In genomic region chr10:83337971-83338598, GRCm38 (mm10) we compare ENCODE assay signal across 8 mouse cellular contexts. TPM values are rescaled to one million over a fixed set of nuclear protein-coding genes. Genes with fewer than 3 reads are reported as not detected.
DNase-seq lines count a peak whose midpoint lies in the region; ATAC-seq and TF ChIP-seq lines count a peak whose summit lies in the region.

No protein-coding gene starts in this region.

- 48% methylated on average over 8 of the region's 9 CpGs for WGBS in forebrain, embryonic 15.5 days
- 40% methylated on average over 8 of the region's 9 CpGs for WGBS in liver, embryonic 13.5 days (ENCODE audit: insufficient replicate concordance)

- peaks cover 14% of the 10 kb centered on the region for H3K79me3 ChIP-seq in C2C12 (ENCODE audit: low read depth)

- H3K79me2 ChIP-seq in C2C12 (ENCODE audit: control insufficient read depth, insufficient read depth) = peaks cover 40% of the 10 kb centered on the region

- no peaks in the 10 kb centered on the region for H3K9me3 ChIP-seq in forebrain, embryonic 15.5 days
- no peaks in the 10 kb centered on the region for H3K9me3 ChIP-seq in liver, embryonic 13.5 days (replicated peaks)

- no peak for TF ChIP-seq CTCF in C2C12 (IDR thresholded peaks at IDR 0.05; ENCODE audit: control insufficient read depth, insufficient read depth, insufficient read length)

- H3K4me3 ChIP-seq in C2C12 (ENCODE audit: insufficient read depth, poor library complexity, severe bottlenecking) = peak overlapping the region; percentile 60
- peak overlapping the region; percentile 72 for H3K4me3 ChIP-seq in forebrain, embryonic 15.5 days
- H3K4me3 ChIP-seq in liver, embryonic 13.5 days (replicated peaks) = peak overlapping the region; percentile 55

- peak; percentile 88 for DNase-seq in heart, adult 11 months
- DNase-seq in heart, adult 9 months (ENCODE audit: low spot score in 2 of 2) = no peak
- no peak for DNase-seq in liver, embryonic 13.5 days
- DNase-seq in ovary, postnatal 14 days (ENCODE audit: low spot score) = no peak
- DNase-seq in ovary, postnatal 10 days (ENCODE audit: low spot score) = no peak
- no peak for DNase-seq in right cerebral cortex, adult 18-20 months

- peak overlapping the region; percentile 68 for H3K27ac ChIP-seq in forebrain, embryonic 15.5 days (replicated peaks)
- H3K27ac ChIP-seq in liver, embryonic 13.5 days = no peak overlapping the region

- H3K9ac ChIP-seq in forebrain, embryonic 15.5 days (replicated peaks) = peak overlapping the region; percentile 90
- H3K9ac ChIP-seq in liver, embryonic 13.5 days = 0 out of 2 replicates have a peak overlapping the region, but pooled peaks have one; percentile 36

- peaks cover 3% of the 10 kb centered on the region for H3K36me3 ChIP-seq in C2C12 (ENCODE audit: control insufficient read depth, insufficient read depth)
- H3K36me3 ChIP-seq in forebrain, embryonic 15.5 days = no peaks in the 10 kb centered on the region
- H3K36me3 ChIP-seq in liver, embryonic 13.5 days = no peaks in the 10 kb centered on the region

- no peak for ATAC-seq in forebrain, embryonic 15.5 days (replicated peaks)
- no peak for ATAC-seq in liver, embryonic 13.5 days (ENCODE audit: low read depth)

- peaks cover 12% of the 10 kb centered on the region for H3K4me1 ChIP-seq in forebrain, embryonic 15.5 days
- H3K4me1 ChIP-seq in liver, embryonic 13.5 days (replicated peaks) = no peaks in the 10 kb centered on the region; the same call in none of the 2 replicates

- peak overlapping the region; percentile 95 for H3K4me2 ChIP-seq in forebrain, embryonic 15.5 days (replicated peaks)
- peak overlapping the region; percentile 70 for H3K4me2 ChIP-seq in liver, embryonic 13.5 days

- H3K27me3 ChIP-seq in C2C12 (ENCODE audit: control insufficient read depth, insufficient read depth, insufficient read length) = no peaks in the 10 kb centered on the region
- H3K27me3 ChIP-seq in forebrain, embryonic 15.5 days = peaks cover 15% of the 10 kb centered on the region; the same call in 1 of the 2 replicates
- peaks cover 68% of the 10 kb centered on the region for H3K27me3 ChIP-seq in liver, embryonic 13.5 days

- peak overlapping the region; percentile 82 for H3ac ChIP-seq in C2C12 (ENCODE audit: control insufficient read depth, insufficient read length, low read depth)

TF ChIP-seq in C2C12, 6 proteins besides CTCF, POLR2A, EP300 and RAD21:
- TF ChIP-seq USF1 (IDR thresholded peaks at IDR 0.05; ENCODE audit: low read depth) = no peak
TF ChIP-seq in C2C12: peak in this region for 0.

RNA-seq across cellular contexts. Expression of gene Slc41a2, which starts 0.4 kb away (rescaled TPM):
- 6.5 TPM for polyA plus RNA-seq in C2C12 (2012; fragmentation: generic; extraction: Trizol)
- polyA plus RNA-seq in forebrain, embryonic 15.5 days (2015; fragmentation: Nextera tagmentation; extraction: Ambion mirVana) = 4.0 and 4.4 TPM in 2 replicates
- 0.07 and 0.17 TPM in 2 replicates for polyA plus RNA-seq in liver, embryonic 13.5 days (2015; fragmentation: Nextera tagmentation; extraction: Ambion mirVana)

RNA-seq across cellular contexts. Expression of gene D10Wsu102e, which starts 21.9 kb away (rescaled TPM):
- 0.75 TPM for polyA plus RNA-seq in C2C12 (2012; fragmentation: generic; extraction: Trizol)
- 1.1 TPM in 2 replicates for polyA plus RNA-seq in forebrain, embryonic 15.5 days (2015; fragmentation: Nextera tagmentation; extraction: Ambion mirVana)
- polyA plus RNA-seq in liver, embryonic 13.5 days (2015; fragmentation: Nextera tagmentation; extraction: Ambion mirVana) = 0.28 and 0.34 TPM in 2 replicates
